Mouse (Mus musculus) spleen, adult 18-20 months (tissue): ENCODE measurements around the gene Nlk.
A peak's percentile ranks its signal among the peaks of the same experiment; 100 is the strongest.
"Not testable (repeated sequence)": the region's sequence is repeated elsewhere in the genome, so short reads cannot be mapped to it uniquely, and the experiment has no call there.

Experiments
- DNase-seq, 2 experiments: peaks; one replicate each; pipeline ENCODE4 v3.0.0; 2022; ENCODE audit warnings: mixed read lengths in 2 of 2

The Nlk gene

GRCm38 (mm10) chr11:78587677-78588076, 109.5 kb downstream of the Nlk start:
- not testable (repeated sequence) for DNase-seq

- no peak for DNase-seq
Measured at GRCm38 (mm10) chr11:78586099-78586498, 111.1 kb downstream of the Nlk start.

- DNase-seq: no peak
Measured at GRCm38 (mm10) chr11:78582848-78583247, 114.3 kb downstream of the Nlk start.

- no peak for DNase-seq
Measured at GRCm38 (mm10) chr11:78574975-78575374, 122.2 kb downstream of the Nlk start.

GRCm38 (mm10) chr11:78574536-78574935, 122.6 kb downstream of the Nlk start:
- DNase-seq: no peak

- not testable (repeated sequence) for DNase-seq
Measured at GRCm38 (mm10) chr11:78574031-78574430, 123.1 kb downstream of the Nlk start.

GRCm38 (mm10) chr11:78571854-78572253, 125.3 kb downstream of the Nlk start:
- DNase-seq: no peak

GRCm38 (mm10) chr11:78571441-78571840, 125.7 kb downstream of the Nlk start:
- no peak for DNase-seq

- no peak for DNase-seq
Measured at GRCm38 (mm10) chr11:78569806-78570205, 127.4 kb downstream of the Nlk start.

- DNase-seq: no peak
Measured at GRCm38 (mm10) chr11:78568827-78569226, 128.3 kb downstream of the Nlk start.

- no peak for DNase-seq
Measured at GRCm38 (mm10) chr11:78567614-78568013, 129.6 kb downstream of the Nlk start.

GRCm38 (mm10) chr11:78566775-78567174, 130.4 kb downstream of the Nlk start:
- DNase-seq: no peak

- DNase-seq: peak in 1 of 2 experiments; percentile 59
Measured at GRCm38 (mm10) chr11:78560447-78560846, 136.7 kb downstream of the Nlk start.

GRCm38 (mm10) chr11:78557241-78557640, 139.9 kb downstream of the Nlk start:
- DNase-seq: no peak

- DNase-seq: no peak
Measured at GRCm38 (mm10) chr11:78556070-78556469, 141.1 kb downstream of the Nlk start.

- DNase-seq: no peak
Measured at GRCm38 (mm10) chr11:78555623-78556022, 141.6 kb downstream of the Nlk start.

GRCm38 (mm10) chr11:78551059-78551398, 146.1 kb downstream of the Nlk start:
- DNase-seq: no peak

GRCm38 (mm10) chr11:78550168-78551058, 146.8 kb downstream of the Nlk start, which contains the start of gene Tmem97:
Gene Tmem97, minus strand, starts transcription at chr11:78550777.
- DNase-seq: peak; percentile 89 to 90

GRCm38 (mm10) chr11:78549491-78549987, 147.6 kb downstream of the Nlk start:
- DNase-seq: no peak

GRCm38 (mm10) chr11:78547718-78548460, 149.3 kb downstream of the Nlk start:
- DNase-seq: no peak

GRCm38 (mm10) chr11:78545181-78545580, 152.0 kb downstream of the Nlk start:
- no peak for DNase-seq

- DNase-seq: no peak
Measured at GRCm38 (mm10) chr11:78544449-78545111, 152.6 kb downstream of the Nlk start.

GRCm38 (mm10) chr11:78540358-78540757, 156.8 kb downstream of the Nlk start:
- no peak for DNase-seq
